Mouse (Mus musculus) hindbrain, postnatal 0 days (tissue): ENCODE results near the gene Olfr671. TPM values are rescaled to one million over a fixed set of nuclear protein-coding genes. Genes with fewer than 3 reads are reported as not detected.
"Not testable (repeated sequence)": the region's sequence is repeated elsewhere in the genome, so short reads cannot be mapped to it uniquely, and the experiment has no call there.

ENCODE experiments used
- ATAC-seq: fragments of 200-750 bp; cut with Nextera tagmentation; 2 replicates; pipeline ENCODE4 v1.8.0; 2017; ENCODE audit warnings: mild to moderate bottlenecking, moderate TSS enrichment, moderate library complexity
- DNase-seq: peaks from one replicate; pipeline ENCODE4 v3.0.0-alpha.2; 2015; ENCODE audit warnings: low spot score
- H3K27ac ChIP-seq: fragments of 300-500 bp; sonication (generic); 2 replicates; pipeline ENCODE4 v1.5.1; 2014; ENCODE audit warnings: mild to moderate bottlenecking
- H3K27me3 ChIP-seq: fragments of 300-500 bp; sonication (generic); 2 replicates; pipeline ENCODE4 v1.6.1; 2014; ENCODE audit warnings: low read length, mixed read lengths; ENCODE audit not compliant: insufficient read depth
- H3K36me3 ChIP-seq: fragments of 300-500 bp; sonication (generic); 2 replicates; pipeline ENCODE4 v1.6.1; 2014; ENCODE audit warnings: low read length, mixed read lengths; ENCODE audit not compliant: insufficient read depth
- H3K4me1 ChIP-seq: fragments of 300-500 bp; sonication (generic); 2 replicates; pipeline ENCODE4 v1.6.1; 2014; ENCODE audit warnings: antibody characterized with exemption, low read length, mixed read lengths; ENCODE audit not compliant: insufficient read depth
- H3K4me2 ChIP-seq: fragments of 300-500 bp; sonication (generic); 2 replicates; pipeline ENCODE4 v1.6.1; 2014; ENCODE audit warnings: low read depth, mild to moderate bottlenecking, low read length, moderate library complexity, mixed read lengths
- H3K4me3 ChIP-seq: fragments of 300-500 bp; sonication (generic); 2 replicates; pipeline ENCODE4 v1.5.1; 2014; ENCODE audit warnings: low read length
- H3K9ac ChIP-seq: fragments of 300-500 bp; sonication (generic); replicated peaks from 2 replicates; pipeline ENCODE4 v1.6.1; 2014; ENCODE audit warnings: mild to moderate bottlenecking, low read length, moderate library complexity, mixed read lengths
- H3K9me3 ChIP-seq: fragments of 300-500 bp; sonication (generic); 2 replicates; pipeline ENCODE4 v1.6.1; 2016; ENCODE audit warnings: low read length, mixed read lengths
- CTCF ChIP-seq: IDR thresholded peaks from 2 replicates; pipeline ENCODE4 v1.5.1; 2016; ENCODE audit warnings: antibody characterized with exemption, control low read depth, low read depth
- WGBS: fragments of 180-500 bp; shearing (Covaris S2); extraction: QIAGEN DNeasy Blood & Tissue Kit; methylation state at CpG from one replicate; pipeline ENCODE4 v1.1.7; 2014; 5-methylcytosine and 5-hydroxymethylcytosine counted together
- polyA plus RNA-seq: library from polyadenylated mRNA; unstranded; fragments of >200 nt; fragmentation: Nextera tagmentation; extraction: Ambion mirVana; gene quantifications from 2 replicates; pipeline ENCODE4 v1.2.1, GENCODE M21; 2015
- total RNA-seq: library from RNA; depleted of rRNA; stranded (reverse); fragments of >200 nt; gene quantifications from 2 replicates; pipeline ENCODE4 v1.2.3, GENCODE M21; 2014; rRNA removed

The Olfr671 gene
- total RNA-seq (not detected in 2 replicates), polyA plus RNA-seq (not detected in 2 replicates)

DNA sequence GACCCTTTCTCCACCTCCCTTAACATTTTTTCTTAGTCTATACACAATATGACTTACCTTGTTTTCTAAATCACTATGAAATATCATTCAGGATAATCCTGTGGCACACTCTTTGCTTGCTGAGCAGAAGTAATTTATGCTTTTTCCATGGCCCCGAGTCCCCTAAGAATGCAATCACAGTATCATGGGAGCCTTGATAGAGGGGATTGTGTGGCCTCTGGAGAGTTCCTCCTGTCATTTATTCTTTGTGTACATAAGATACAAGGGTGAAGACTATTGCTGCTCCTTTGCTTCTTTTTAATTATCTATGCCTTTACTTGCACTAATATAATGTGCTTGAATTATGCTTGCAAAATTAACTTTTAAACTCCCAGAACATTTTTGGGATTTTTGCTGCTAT, at the start of gene Olfr671:
TSS of gene Olfr671 (minus strand) at position 101 of the 400 bp plus-strand sequence.
- ATAC-seq, result no peak
- TF ChIP-seq CTCF, result no peak
- Histone ChIP-seq H3K4me2 (no peak within 1 kb of the TSS), H3K4me1 (no peaks in the 10 kb centered on the region), H3K9me3 (no peaks in the 10 kb centered on the region), H3K27me3 (no peaks in the 10 kb centered on the region), H3K9ac (no peak within 1 kb of the TSS), H3K4me3 (no peak within 1 kb of the TSS), H3K27ac (no peak within 1 kb of the TSS), H3K36me3 (no peaks in the 10 kb centered on the region)
- DNase-seq, result no peak
- 76% methylated on average over 1 of the region's 1 CpGs for WGBS

DNA sequence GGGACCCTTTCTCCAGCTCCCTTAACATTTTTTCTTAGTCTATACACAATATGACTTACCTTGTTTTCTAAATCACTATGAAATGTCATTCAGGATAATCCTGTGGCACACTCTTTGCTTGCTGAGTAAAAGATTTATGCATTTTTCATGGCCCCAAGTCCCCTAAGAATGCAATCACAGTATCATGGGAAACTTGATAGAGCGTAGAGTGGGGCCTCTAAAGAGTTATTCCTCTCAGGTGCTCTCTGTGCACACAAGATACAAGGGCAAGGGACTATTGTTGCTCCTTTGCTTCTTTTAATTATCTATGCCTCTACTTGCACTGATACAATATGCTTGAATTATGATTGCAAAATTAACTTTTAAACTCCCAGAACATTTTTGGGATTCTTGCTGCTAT, 49.4 kb upstream of the Olfr671 start, which contains the start of gene Olfr675:
TSS of gene Olfr675 (minus strand) at position 101 of the 400 bp plus-strand sequence.
- ATAC-seq, result no peak
- H3K27me3 ChIP-seq, result no peaks in the 10 kb centered on the region
- DNase-seq, result no peak
- 78% methylated on average over 1 of the region's 1 CpGs for WGBS
- no peak within 1 kb of the TSS for H3K4me3 ChIP-seq
- no peak within 1 kb of the TSS for H3K4me2 ChIP-seq
- H3K27ac ChIP-seq, result no peak within 1 kb of the TSS
- no peak within 1 kb of the TSS for H3K9ac ChIP-seq
- H3K36me3 ChIP-seq, result no peaks in the 10 kb centered on the region
- TF ChIP-seq CTCF, result no peak
- no peaks in the 10 kb centered on the region for H3K4me1 ChIP-seq
- no peaks in the 10 kb centered on the region for H3K9me3 ChIP-seq

DNA sequence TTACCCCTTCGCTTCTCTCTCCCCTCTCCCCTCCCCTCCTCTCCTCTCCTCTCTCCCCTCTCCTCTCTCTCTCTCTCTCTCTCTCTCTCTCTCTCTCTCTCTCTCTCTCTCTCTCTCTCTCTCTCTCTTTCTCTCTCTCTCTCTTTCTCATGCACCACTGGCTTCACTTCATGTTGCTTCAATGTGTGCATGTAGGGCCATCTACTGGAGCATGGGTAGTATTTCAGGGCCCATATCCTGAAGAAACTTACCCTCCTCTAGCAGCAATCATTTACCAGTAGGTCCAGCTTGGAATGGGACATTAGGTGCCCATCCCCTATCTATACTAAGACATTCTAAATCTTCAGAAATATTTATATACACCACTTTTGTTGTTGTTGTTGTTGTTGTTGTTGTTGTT, 43.6 kb upstream of the Olfr671 start:
- Histone ChIP-seq H3K4me3 (no peak overlapping the region), H3K4me1 (no peaks in the 10 kb centered on the region), H3K27me3 (no peaks in the 10 kb centered on the region), H3K36me3 (no peaks in the 10 kb centered on the region), H3K27ac (no peak overlapping the region), H3K4me2 (no peak overlapping the region), H3K9ac (no peak overlapping the region), H3K9me3 (no peaks in the 10 kb centered on the region)
- peak; percentile 64 for TF ChIP-seq CTCF
- ATAC-seq (no peak), DNase-seq (peak; percentile 40)
- 79% methylated on average over 1 of the region's 1 CpGs for WGBS

- H3K9me3 ChIP-seq, result no peaks in the 10 kb centered on the region
- H3K4me1 ChIP-seq, result no peaks in the 10 kb centered on the region
- H3K4me2 ChIP-seq, result no peak within 1 kb of the TSS
- no peak for ATAC-seq
- H3K27ac ChIP-seq, result no peak within 1 kb of the TSS
- H3K36me3 ChIP-seq, result no peaks in the 10 kb centered on the region
- TF ChIP-seq CTCF, result no peak
- DNase-seq, result no peak
- H3K27me3 ChIP-seq, result no peaks in the 10 kb centered on the region
- no peak within 1 kb of the TSS for H3K4me3 ChIP-seq
- H3K9ac ChIP-seq, result no peak within 1 kb of the TSS
These were observed 23.0 kb upstream of the Olfr671 start, which contains the start of gene Olfr672 for GRCm38 (mm10) chr7:105001929-105002328. Gene Olfr672 (minus strand): TSS chr7:105002029.

GRCm38 (mm10) chr7:104972507-104972906, 6.4 kb downstream of the Olfr671 start:
- H3K4me2 ChIP-seq, H3K4me3 ChIP-seq, H3K9ac ChIP-seq, H3K9me3 ChIP-seq, ATAC-seq, H3K27me3 ChIP-seq, H3K27ac ChIP-seq, H3K4me1 ChIP-seq, H3K36me3 ChIP-seq: not testable (repeated sequence)
- DNase-seq, result peak; percentile 11
- 69% methylated on average over 2 of the region's 2 CpGs for WGBS
- TF ChIP-seq CTCF, result peak; percentile 21; the same call in 1 of the 2 replicates

DNA sequence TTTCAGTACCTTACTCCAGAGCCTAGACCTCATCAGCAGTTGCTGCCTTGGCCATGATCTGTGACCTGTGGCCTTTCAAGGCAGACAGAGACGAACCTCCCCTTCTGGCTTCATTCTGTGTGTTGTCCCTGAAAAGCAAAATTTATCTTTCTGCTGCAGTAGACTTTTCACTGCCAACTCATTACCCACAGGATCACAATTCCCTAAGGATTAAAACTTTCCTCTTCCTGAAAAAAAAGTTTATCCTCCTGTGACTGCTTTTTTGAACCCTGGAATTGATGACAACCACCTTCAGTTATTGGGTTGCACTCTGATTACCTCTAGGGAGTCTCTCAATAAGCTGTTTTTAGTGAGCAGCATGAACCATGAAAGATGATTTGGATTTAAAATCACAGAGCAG, 16.4 kb downstream of the Olfr671 start, which contains the start of gene Olfr670:
TSS of gene Olfr670 (minus strand) at position 101 of the 400 bp plus-strand sequence.
- ATAC-seq, result no peak
- Histone ChIP-seq H3K27ac (no peak within 1 kb of the TSS), H3K4me3 (no peak within 1 kb of the TSS), H3K36me3 (no peaks in the 10 kb centered on the region), H3K4me1 (no peaks in the 10 kb centered on the region), H3K9ac (no peak within 1 kb of the TSS), H3K27me3 (no peaks in the 10 kb centered on the region), H3K4me2 (no peak within 1 kb of the TSS), H3K9me3 (no peaks in the 10 kb centered on the region)
- no peak for DNase-seq
- WGBS, result 61% methylated on average over 1 of the region's 1 CpGs
- no peak for TF ChIP-seq CTCF

DNA sequence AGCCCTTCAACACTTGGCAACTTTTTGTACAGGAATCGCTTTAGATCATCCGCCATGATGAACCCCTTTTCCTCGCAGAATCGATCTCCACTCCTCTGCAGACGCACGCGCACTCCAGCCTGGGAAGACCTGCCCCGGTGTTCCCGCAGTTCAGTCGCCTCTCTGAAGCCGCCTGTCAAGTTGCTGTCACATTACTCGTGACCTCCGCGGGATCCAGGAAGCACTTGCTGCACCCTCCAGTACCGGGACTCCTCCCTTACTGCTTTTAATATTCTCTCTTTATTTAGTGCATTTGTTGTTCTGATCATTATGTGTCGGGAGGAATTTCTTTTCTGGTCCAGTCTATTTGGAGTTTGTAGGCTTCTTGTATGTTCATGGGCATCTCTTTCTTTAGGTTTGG, 28.7 kb downstream of the Olfr671 start:
- not testable (repeated sequence) for DNase-seq, H3K4me3 ChIP-seq, H3K27me3 ChIP-seq, H3K36me3 ChIP-seq, H3K4me1 ChIP-seq, H3K4me2 ChIP-seq, H3K9ac ChIP-seq, ATAC-seq, H3K9me3 ChIP-seq, H3K27ac ChIP-seq
- 94% methylated on average over 16 of the region's 16 CpGs for WGBS
